Comparison of ENCODE assay signal across 7 mouse cellular contexts in the genomic region with DNA sequence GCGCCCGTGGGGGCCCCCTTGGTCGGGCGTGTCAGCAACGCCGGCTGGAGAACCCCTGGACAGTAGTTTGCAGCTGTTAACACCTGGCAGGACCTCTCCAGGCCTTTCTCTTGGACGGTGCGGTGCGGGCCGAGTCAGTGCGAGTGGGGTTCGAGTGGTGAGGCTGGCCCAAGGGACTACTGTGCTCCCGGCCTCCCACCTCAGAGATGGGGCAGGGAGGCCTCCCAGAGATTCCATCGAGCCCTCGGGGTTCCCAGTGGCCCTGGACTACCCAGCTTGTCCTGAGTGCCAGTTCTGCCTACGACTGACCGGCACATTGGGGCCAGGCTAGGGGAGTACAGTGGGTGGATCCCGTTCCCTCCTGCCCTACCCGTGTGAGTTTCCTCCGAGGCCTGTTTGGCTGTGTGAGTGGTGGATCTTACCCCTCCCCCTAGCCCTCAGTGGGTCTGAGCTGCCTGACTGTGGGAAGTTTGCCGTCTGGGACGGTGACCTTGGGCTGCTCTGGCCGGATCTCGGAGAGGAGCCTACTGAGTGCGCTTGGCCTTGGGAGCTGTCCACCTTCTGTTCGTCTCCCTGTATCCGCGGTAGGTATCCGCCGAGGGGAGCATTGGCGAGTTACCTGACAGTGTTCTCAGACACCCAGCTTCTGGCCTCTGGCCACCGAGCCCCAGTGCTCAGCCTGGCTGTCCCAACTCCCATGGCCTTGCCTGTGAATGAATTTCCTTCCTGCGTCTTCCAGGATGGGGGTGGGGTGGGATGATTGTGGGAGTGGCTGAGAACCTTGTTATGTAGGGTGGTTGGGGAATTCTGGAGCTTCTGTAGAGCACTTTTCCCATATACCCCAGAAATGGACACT. TPM values are rescaled to one million over a fixed set of nuclear protein-coding genes. Genes with fewer than 3 reads are reported as not detected.
DNase-seq lines count a peak whose midpoint lies in the region; ATAC-seq and TF ChIP-seq lines count a peak whose summit lies in the region.

No protein-coding gene starts in this region.

- H3K9ac ChIP-seq in MEL (ENCODE audit: control insufficient read depth, low read depth, low read length, poor library complexity, severe bottlenecking): peak overlapping the region; percentile 92
- H3K9ac ChIP-seq in heart, embryonic 16.5 days (ENCODE audit: low read length): peak overlapping the region; percentile 99

- peak overlapping the region; percentile 86 to 87 for H3K4me3 ChIP-seq in MEL (ENCODE audit: control insufficient read depth in 1 of 2, insufficient read depth in 1 of 2, low read depth in 2 of 2, low read length in 2 of 2)
- H3K4me3 ChIP-seq in heart, embryonic 16.5 days (ENCODE audit: low read length): peak overlapping the region; percentile 95

- TF ChIP-seq POLR2A in MEL (IDR thresholded peaks at IDR 0.05; ENCODE audit: control insufficient read depth in 1 of 2, insufficient read depth in 1 of 2, low read depth in 1 of 2, low read length in 2 of 2, poor library complexity in 1 of 2): peak in 1 of 2 experiments; percentile 57; a peak in 2 of 4 replicates

- under 1% methylated on average over 33 of the region's 33 CpGs for WGBS in heart, embryonic 16.5 days

- no peaks in the 10 kb centered on the region for H3K9me3 ChIP-seq in MEL (replicated peaks; ENCODE audit: insufficient read depth, low read length)
- H3K9me3 ChIP-seq in heart, embryonic 16.5 days (replicated peaks; ENCODE audit: control insufficient read depth, low read length): no peaks in the 10 kb centered on the region

- H3K27me3 ChIP-seq in MEL (ENCODE audit: control insufficient read depth in 1 of 2, insufficient read depth in 2 of 2, low read length in 2 of 2): no peaks in the 10 kb centered on the region
- H3K27me3 ChIP-seq in heart, embryonic 16.5 days (ENCODE audit: control insufficient read depth, insufficient read depth, low read length): no peaks in the 10 kb centered on the region

- H3K4me1 ChIP-seq in MEL (ENCODE audit: control insufficient read depth in 1 of 2, insufficient read depth in 2 of 2, low read length in 2 of 2): peaks cover 28 to 61% of the 10 kb centered on the region in 2 experiments
- H3K4me1 ChIP-seq in heart, embryonic 16.5 days (ENCODE audit: control insufficient read depth, insufficient read depth, low read length): peaks cover 70% of the 10 kb centered on the region

- no peak for TF ChIP-seq CTCF in MEL (IDR thresholded peaks at IDR 0.05 in 2 of 3, conservative IDR thresholded peaks at IDR 0.05 in 1 of 3; ENCODE audit: control insufficient read depth in 1 of 3, insufficient read depth in 1 of 3, low read depth in 2 of 3, low read length in 3 of 3, poor library complexity in 1 of 3, severe bottlenecking in 1 of 3)

- peak overlapping the region; percentile 86 for H3K4me2 ChIP-seq in heart, embryonic 16.5 days (ENCODE audit: low read depth, low read length)

- TF ChIP-seq RAD21 in MEL (IDR thresholded peaks at IDR 0.05; ENCODE audit: low read depth, low read length): no peak

- peak overlapping the region; percentile 96 for H3K27ac ChIP-seq in MEL (ENCODE audit: control insufficient read depth, low read depth, low read length)
- H3K27ac ChIP-seq in heart, embryonic 16.5 days (ENCODE audit: low read length): peak overlapping the region; percentile 100

- H3K36me3 ChIP-seq in MEL (ENCODE audit: control insufficient read depth in 1 of 2, insufficient read depth in 2 of 2, low read length in 2 of 2): peaks cover 0 to 51% of the 10 kb centered on the region in 2 experiments; a peak in 2 of 4 replicates
- H3K36me3 ChIP-seq in heart, embryonic 16.5 days (ENCODE audit: control insufficient read depth, insufficient read depth): no peaks in the 10 kb centered on the region

- H3K79me2 ChIP-seq in MEL (ENCODE audit: control insufficient read depth, insufficient read depth, low read length, poor library complexity): peaks cover 66% of the 10 kb centered on the region

- ATAC-seq in erythroid progenitor cell, adult 5-6 weeks (replicated peaks; ENCODE audit: low FRiP score, poor library complexity, severe bottlenecking): peak; percentile 12; the same call in 1 of the 2 replicates
- ATAC-seq in heart, embryonic 16.5 days (replicated peaks; ENCODE audit: extremely low read depth, insufficient read depth, low FRiP score): no peak

- no peak for TF ChIP-seq EP300 in MEL (IDR thresholded peaks at IDR 0.05; ENCODE audit: low read depth in 1 of 2, low read length in 2 of 2)

- peak; percentile 74 for DNase-seq in MEL (ENCODE audit: low read depth, low spot score)
- DNase-seq in adrenal gland, postnatal 36 days: peak; percentile 80 to 87
- peak; percentile 82 to 88 for DNase-seq in kidney, postnatal 25 days
- peak; percentile 80 for DNase-seq in lung, postnatal 25 days (ENCODE audit: low spot score)
- DNase-seq in right cerebral cortex, adult 2 months (ENCODE audit: low spot score in 2 of 2): peak; percentile 73 to 74

TF ChIP-seq in MEL, 35 proteins besides CTCF, POLR2A, EP300 and RAD21:
- TF ChIP-seq ELF1 (IDR thresholded peaks at IDR 0.05; ENCODE audit: low read depth, low read length): no peak
- no peak for TF ChIP-seq POLR2AphosphoS5 (IDR thresholded peaks at IDR 0.05; ENCODE audit: borderline replicate concordance, low read depth, low read length)
- TF ChIP-seq ZMIZ1 (IDR thresholded peaks at IDR 0.05; ENCODE audit: low read depth, low read length): no peak
- TF ChIP-seq TBP (IDR thresholded peaks at IDR 0.05; ENCODE audit: low read depth, low read length): 0 out of 2 replicates have a peak, but pooled peaks have one; percentile 48
- no peak for TF ChIP-seq E2F4 (IDR thresholded peaks at IDR 0.05; ENCODE audit: borderline replicate concordance, low read depth, low read length)
- TF ChIP-seq ZC3H11A (IDR thresholded peaks at IDR 0.05; ENCODE audit: low read depth, low read length): no peak
- TF ChIP-seq TCF12 (IDR thresholded peaks at IDR 0.05; ENCODE audit: low read depth, low read length): no peak
- no peak for TF ChIP-seq MAFK (IDR thresholded peaks at IDR 0.05; ENCODE audit: borderline replicate concordance, low read depth, low read length)
- TF ChIP-seq TAL1 (IDR thresholded peaks at IDR 0.05; ENCODE audit: low read length): no peak
- TF ChIP-seq USF2 (IDR thresholded peaks at IDR 0.05; ENCODE audit: borderline replicate concordance in 1 of 2, insufficient read depth in 1 of 2, low read depth in 1 of 2, low read length in 2 of 2): no peak
- TF ChIP-seq BHLHE40 (IDR thresholded peaks at IDR 0.05; ENCODE audit: borderline replicate concordance, low read depth, low read length): no peak
- TF ChIP-seq USF1 (IDR thresholded peaks at IDR 0.05; ENCODE audit: low read depth, low read length): no peak
- TF ChIP-seq SIN3A (IDR thresholded peaks at IDR 0.05; ENCODE audit: low read length): no peak; the same call in none of the 2 replicates
- no peak; the same call in none of the 2 replicates for TF ChIP-seq POLR2AphosphoS2 (IDR thresholded peaks at IDR 0.05; ENCODE audit: low read length)
- no peak for TF ChIP-seq GATA1 (IDR thresholded peaks at IDR 0.05; ENCODE audit: low read depth, low read length)
- TF ChIP-seq MYC (IDR thresholded peaks at IDR 0.05; ENCODE audit: low read depth, low read length): peak; percentile 73; the same call in 1 of the 2 replicates
- no peak for TF ChIP-seq UBTF (IDR thresholded peaks at IDR 0.05; ENCODE audit: borderline replicate concordance, insufficient read depth, low read depth, low read length)
- no peak for TF ChIP-seq ZKSCAN1 (IDR thresholded peaks at IDR 0.05; ENCODE audit: low read depth, low read length)
- TF ChIP-seq ETS1 (IDR thresholded peaks at IDR 0.05; ENCODE audit: low read depth, low read length): no peak
- no peak for TF ChIP-seq MYB (IDR thresholded peaks at IDR 0.05; ENCODE audit: low read depth, low read length)
- TF ChIP-seq CHD1 (IDR thresholded peaks at IDR 0.05; ENCODE audit: low read depth, low read length): peak; percentile 58; the same call in 1 of the 2 replicates

RNA-seq across cellular contexts. Expression of a gene that starts 1.0 kb away (rescaled TPM):
- total RNA-seq in MEL (2012; rRNA removed): 16.2 and 16.9 TPM in 2 replicates
- 100 to 1,000 TPM in 1 of 2 experiments, 10 to 100 TPM in 1; 71.4 to 117 TPM for polyA plus RNA-seq in MEL (2012; ENCODE audit: insufficient read depth in 1 of 2, insufficient read length in 2 of 2, low read depth in 1 of 2, low replicate concordance in 2 of 2, missing spikeins in 1 of 2)
- 10 to 100 TPM; 85.1 to 99.4 TPM for total RNA-seq in adrenal gland, postnatal 36 days (2021)
- total RNA-seq in erythroid progenitor cell, adult 5-6 weeks (2015; ENCODE audit: low replicate concordance): 36.9 and 37.8 TPM in 2 replicates
- 15.3 and 16.9 TPM in 2 replicates for total RNA-seq in erythroid progenitor cell, adult 5-6 weeks (2017; ENCODE audit: low replicate concordance)
- 40.5 and 44.7 TPM in 2 replicates for polyA plus RNA-seq in heart, embryonic 16.5 days (2015; fragmentation: Nextera tagmentation; extraction: Ambion mirVana)
